Mouse (Mus musculus) testis, adult 2 months (tissue): ENCODE data around the gene Mical3. TPM values are rescaled to one million over a fixed set of nuclear protein-coding genes. Genes with fewer than 3 reads are reported as not detected.

Experiments used
- H3K27ac ChIP-seq: fragments of 200-500 bp; 2 replicates; pipeline ENCODE4 v1.5.1; 2012; ENCODE audit warnings: low read depth, low read length; ENCODE audit not compliant: control insufficient read depth, insufficient read depth
- H3K27me3 ChIP-seq: fragments of 200-500 bp; 2 replicates; pipeline ENCODE4 v1.6.1; 2012; ENCODE audit warnings: mild to moderate bottlenecking, low read length, moderate library complexity; ENCODE audit not compliant: control insufficient read depth, insufficient read depth
- H3K36me3 ChIP-seq: fragments of 200-500 bp; 2 replicates; pipeline ENCODE4 v1.6.1; 2012; ENCODE audit warnings: mild to moderate bottlenecking, low read length; ENCODE audit not compliant: control insufficient read depth, insufficient read depth
- H3K4me1 ChIP-seq: fragments of 200-500 bp; 2 replicates; pipeline ENCODE4 v1.6.1; 2012; ENCODE audit warnings: low read length; ENCODE audit not compliant: control insufficient read depth, insufficient read depth
- H3K4me3 ChIP-seq: fragments of 200-500 bp; 2 replicates; pipeline ENCODE4 v1.5.1; 2012; ENCODE audit warnings: low read depth, mild to moderate bottlenecking, low read length, moderate library complexity, mixed read lengths; ENCODE audit not compliant: control insufficient read depth
- CTCF ChIP-seq: fragments of 200-500 bp; IDR thresholded peaks from 2 replicates; pipeline ENCODE4 v1.5.1; 2012; ENCODE audit warnings: low read depth, mild to moderate bottlenecking, inconsistent platforms, low read length, moderate library complexity; ENCODE audit not compliant: control insufficient read depth, insufficient read depth, insufficient replicate concordance
- POLR2A ChIP-seq: fragments of 200-500 bp; IDR thresholded peaks from 2 replicates; pipeline ENCODE4 v1.6.1; 2012; ENCODE audit warnings: low read depth, mild to moderate bottlenecking, inconsistent platforms, low read length, moderate library complexity; ENCODE audit not compliant: control insufficient read depth
- polyA plus RNA-seq: library from polyadenylated mRNA; depleted of rRNA; stranded (reverse); fragments of >200 nt; gene quantifications from 2 replicates; pipeline ENCODE4 v1.2.3, GENCODE M21; 2012

Mical3 gene
- polyA plus RNA-seq, 1 experiment, result 199 TPM

- no peaks in the 10 kb centered on the region for H3K36me3 ChIP-seq
- no peaks in the 10 kb centered on the region for H3K27me3 ChIP-seq
- TF ChIP-seq CTCF (no peak), POLR2A (no peak)
- H3K27ac ChIP-seq, result peak overlapping the region; percentile 40
- H3K4me3 ChIP-seq, result no peak overlapping the region
- H3K4me1 ChIP-seq, result peaks cover 6% of the 10 kb centered on the region
Observed at GRCm38 (mm10) chr6:121111448-121112055, 19.2 kb downstream of the Mical3 start.

- Histone ChIP-seq H3K36me3 (no peaks in the 10 kb centered on the region), H3K27me3 (no peaks in the 10 kb centered on the region), H3K4me3 (peak overlapping the region; percentile 79), H3K4me1 (peaks cover 8% of the 10 kb centered on the region), H3K27ac (peak overlapping the region; percentile 82)
- TF ChIP-seq POLR2A, result no peak
- TF ChIP-seq CTCF, result no peak
Observed at GRCm38 (mm10) chr6:121109998-121110603, 20.7 kb downstream of the Mical3 start.

GRCm38 (mm10) chr6:121109181-121109981 lies 21.4 kb downstream of the Mical3 start:
- 0 out of 2 replicates have a peak overlapping the region, but pooled peaks have one; percentile 30 for H3K27ac ChIP-seq
- H3K27me3 ChIP-seq, result no peaks in the 10 kb centered on the region
- H3K36me3 ChIP-seq, result no peaks in the 10 kb centered on the region
- peak overlapping the region; percentile 79 for H3K4me3 ChIP-seq
- TF ChIP-seq POLR2A (no peak), CTCF (no peak)
- peaks cover 12% of the 10 kb centered on the region for H3K4me1 ChIP-seq

- Histone ChIP-seq H3K4me1 (peaks cover 13% of the 10 kb centered on the region), H3K36me3 (no peaks in the 10 kb centered on the region), H3K27ac (no peak overlapping the region), H3K4me3 (no peak overlapping the region), H3K27me3 (no peaks in the 10 kb centered on the region)
- TF ChIP-seq CTCF (no peak), POLR2A (no peak)
Observed at GRCm38 (mm10) chr6:121108075-121108474, 22.7 kb downstream of the Mical3 start.

- H3K4me1 ChIP-seq, result peaks cover 16% of the 10 kb centered on the region
- no peak overlapping the region for H3K4me3 ChIP-seq
- H3K36me3 ChIP-seq, result no peaks in the 10 kb centered on the region
- no peak for TF ChIP-seq POLR2A
- no peak for TF ChIP-seq CTCF
- H3K27me3 ChIP-seq, result no peaks in the 10 kb centered on the region
- H3K27ac ChIP-seq, result no peak overlapping the region
Observed at GRCm38 (mm10) chr6:121106711-121107405, 23.9 kb downstream of the Mical3 start.

GRCm38 (mm10) chr6:121105726-121106125 lies 25.1 kb downstream of the Mical3 start:
- TF ChIP-seq POLR2A (no peak), CTCF (no peak)
- Histone ChIP-seq H3K27ac (no peak overlapping the region), H3K4me1 (peaks cover 16% of the 10 kb centered on the region), H3K27me3 (no peaks in the 10 kb centered on the region), H3K36me3 (no peaks in the 10 kb centered on the region), H3K4me3 (no peak overlapping the region)
